Mouse (Mus musculus): ENCODE results near the gene Clrn2. TPM values are rescaled to one million over a fixed set of nuclear protein-coding genes. Genes with fewer than 3 reads are reported as not detected.
A peak's percentile ranks its signal among the peaks of the same experiment; 100 is the strongest.

Gene Clrn2
- polyA plus RNA-seq, 1 experiment: not detected

- TF ChIP-seq POLR2A (IDR thresholded peaks at IDR 0.05; ENCODE audit: borderline replicate concordance, control insufficient read depth, low read depth, low read length): peak; percentile 80; the same call in 1 of the 2 replicates
- TF ChIP-seq CTCF (IDR thresholded peaks at IDR 0.05; ENCODE audit: control insufficient read depth, insufficient read depth, low read length): no peak
- H3K4me3 ChIP-seq (replicated peaks; ENCODE audit: control insufficient read depth, low read depth, low read length): peak within 1 kb of the TSS; percentile 70
- H3K4me1 ChIP-seq (ENCODE audit: control insufficient read depth, insufficient read depth, low read length): no peaks in the 10 kb centered on the region
- H3K27ac ChIP-seq (ENCODE audit: control insufficient read depth, insufficient read depth, low read depth, low read length, poor library complexity): peak within 1 kb of the TSS; percentile 33; the same call in 1 of the 2 replicates
- under 1% methylated on average over 78 of the region's 78 CpGs for WGBS
Observed at GRCm38 (mm10) chr5:45493191-45494092, 39.9 kb downstream of the Clrn2 start, which contains the start of gene Lap3. Lap3 (plus strand) TSS chr5:45493374.

- TF ChIP-seq POLR2A (IDR thresholded peaks at IDR 0.05; ENCODE audit: borderline replicate concordance, control insufficient read depth, low read depth, low read length) (no peak), CTCF (IDR thresholded peaks at IDR 0.05; ENCODE audit: control insufficient read depth, insufficient read depth, low read length) (no peak)
- WGBS: 71% methylated on average over 9 of the region's 9 CpGs
- Histone ChIP-seq H3K4me3 (replicated peaks; ENCODE audit: control insufficient read depth, low read depth, low read length) (no peak overlapping the region), H3K27ac (ENCODE audit: control insufficient read depth, insufficient read depth, low read depth, low read length, poor library complexity) (no peak overlapping the region), H3K4me1 (ENCODE audit: control insufficient read depth, insufficient read depth, low read length) (no peaks in the 10 kb centered on the region)
Observed at GRCm38 (mm10) chr5:45494093-45494755, 40.7 kb downstream of the Clrn2 start.

- Histone ChIP-seq H3K4me1 (ENCODE audit: control insufficient read depth, insufficient read depth, low read length) (no peaks in the 10 kb centered on the region), H3K27ac (ENCODE audit: control insufficient read depth, insufficient read depth, low read depth, low read length, poor library complexity) (no peak overlapping the region), H3K4me3 (replicated peaks; ENCODE audit: control insufficient read depth, low read depth, low read length) (no peak overlapping the region)
- WGBS: 85% methylated on average over 3 of the region's 3 CpGs
- TF ChIP-seq POLR2A (IDR thresholded peaks at IDR 0.05; ENCODE audit: borderline replicate concordance, control insufficient read depth, low read depth, low read length) (no peak), CTCF (IDR thresholded peaks at IDR 0.05; ENCODE audit: control insufficient read depth, insufficient read depth, low read length) (no peak)
Observed at GRCm38 (mm10) chr5:45495429-45495975, 42.0 kb downstream of the Clrn2 start.

- TF ChIP-seq CTCF (IDR thresholded peaks at IDR 0.05; ENCODE audit: control insufficient read depth, insufficient read depth, low read length) (no peak), POLR2A (IDR thresholded peaks at IDR 0.05; ENCODE audit: borderline replicate concordance, control insufficient read depth, low read depth, low read length) (no peak)
- Histone ChIP-seq H3K4me1 (ENCODE audit: control insufficient read depth, insufficient read depth, low read length) (no peaks in the 10 kb centered on the region), H3K4me3 (replicated peaks; ENCODE audit: control insufficient read depth, low read depth, low read length) (no peak overlapping the region), H3K27ac (ENCODE audit: control insufficient read depth, insufficient read depth, low read depth, low read length, poor library complexity) (no peak overlapping the region)
Observed at GRCm38 (mm10) chr5:45496042-45496441, 42.5 kb downstream of the Clrn2 start.

- WGBS: 74% methylated on average over 4 of the region's 4 CpGs
- TF ChIP-seq CTCF (IDR thresholded peaks at IDR 0.05; ENCODE audit: control insufficient read depth, insufficient read depth, low read length) (no peak), POLR2A (IDR thresholded peaks at IDR 0.05; ENCODE audit: borderline replicate concordance, control insufficient read depth, low read depth, low read length) (no peak)
- H3K27ac ChIP-seq (ENCODE audit: control insufficient read depth, insufficient read depth, low read depth, low read length, poor library complexity): no peak overlapping the region
- no peak overlapping the region for H3K4me3 ChIP-seq (replicated peaks; ENCODE audit: control insufficient read depth, low read depth, low read length)
- H3K4me1 ChIP-seq (ENCODE audit: control insufficient read depth, insufficient read depth, low read length): no peaks in the 10 kb centered on the region
Observed at GRCm38 (mm10) chr5:45496479-45496878, 42.9 kb downstream of the Clrn2 start.

- Histone ChIP-seq H3K4me1 (ENCODE audit: control insufficient read depth, insufficient read depth, low read length) (no peaks in the 10 kb centered on the region), H3K4me3 (replicated peaks; ENCODE audit: control insufficient read depth, low read depth, low read length) (no peak overlapping the region), H3K27ac (ENCODE audit: control insufficient read depth, insufficient read depth, low read depth, low read length, poor library complexity) (no peak overlapping the region)
- TF ChIP-seq POLR2A (IDR thresholded peaks at IDR 0.05; ENCODE audit: borderline replicate concordance, control insufficient read depth, low read depth, low read length) (no peak), CTCF (IDR thresholded peaks at IDR 0.05; ENCODE audit: control insufficient read depth, insufficient read depth, low read length) (no peak)
- 87% methylated on average over 12 of the region's 12 CpGs for WGBS
Observed at GRCm38 (mm10) chr5:45496930-45497550, 43.5 kb downstream of the Clrn2 start.

- Histone ChIP-seq H3K4me3 (replicated peaks; ENCODE audit: control insufficient read depth, low read depth, low read length) (no peak overlapping the region), H3K4me1 (ENCODE audit: control insufficient read depth, insufficient read depth, low read length) (no peaks in the 10 kb centered on the region), H3K27ac (ENCODE audit: control insufficient read depth, insufficient read depth, low read depth, low read length, poor library complexity) (no peak overlapping the region)
- TF ChIP-seq POLR2A (IDR thresholded peaks at IDR 0.05; ENCODE audit: borderline replicate concordance, control insufficient read depth, low read depth, low read length) (no peak), CTCF (IDR thresholded peaks at IDR 0.05; ENCODE audit: control insufficient read depth, insufficient read depth, low read length) (no peak)
- WGBS: 80% methylated on average over 5 of the region's 5 CpGs
Observed at GRCm38 (mm10) chr5:45497564-45497963, 44.0 kb downstream of the Clrn2 start.

GRCm38 (mm10) chr5:45510071-45510470, 56.5 kb downstream of the Clrn2 start:
- WGBS: 81% methylated on average over 7 of the region's 7 CpGs
- TF ChIP-seq CTCF (IDR thresholded peaks at IDR 0.05; ENCODE audit: control insufficient read depth, insufficient read depth, low read length) (no peak), POLR2A (IDR thresholded peaks at IDR 0.05; ENCODE audit: borderline replicate concordance, control insufficient read depth, low read depth, low read length) (no peak)

More at GRCm38 (mm10) chr5:45510071-45510470, 56.5 kb downstream of the Clrn2 start:
- no peak overlapping the region for H3K27ac ChIP-seq (ENCODE audit: control insufficient read depth, insufficient read depth, low read depth, low read length, poor library complexity)
- H3K4me3 ChIP-seq (replicated peaks; ENCODE audit: control insufficient read depth, low read depth, low read length): no peak overlapping the region
- no peaks in the 10 kb centered on the region for H3K4me1 ChIP-seq (ENCODE audit: control insufficient read depth, insufficient read depth, low read length)

Measured in bone marrow, adult 2 months (tissue).